Mouse (Mus musculus) embryonic facial prominence, embryonic 13.5 days (tissue): ENCODE data around the gene Spink4. TPM values are rescaled to one million over a fixed set of nuclear protein-coding genes. Genes with fewer than 3 reads are reported as not detected.

Source experiments
- ATAC-seq: fragments of 200-750 bp; cut with Nextera tagmentation; 2 replicates; pipeline ENCODE4 v1.8.0; 2017; ENCODE audit warnings: low read depth; ENCODE audit not compliant: insufficient number of reproducible peaks, insufficient read depth, low FRiP score, low TSS enrichment
- H3K27ac ChIP-seq: fragments of 300-500 bp; sonication (generic); 2 replicates; pipeline ENCODE4 v1.5.1; 2015; ENCODE audit warnings: moderate library complexity, mild to moderate bottlenecking, inconsistent platforms
- H3K27me3 ChIP-seq: fragments of 300-500 bp; sonication (generic); 2 replicates; pipeline ENCODE4 v1.6.1; 2015; ENCODE audit warnings: mild to moderate bottlenecking, inconsistent platforms
- H3K36me3 ChIP-seq: fragments of 300-500 bp; sonication (generic); 2 replicates; pipeline ENCODE4 v1.6.1; 2015; ENCODE audit warnings: mild to moderate bottlenecking, inconsistent platforms
- H3K4me1 ChIP-seq: fragments of 300-500 bp; sonication (generic); 2 replicates; pipeline ENCODE4 v1.6.1; 2015; ENCODE audit warnings: inconsistent platforms
- H3K4me2 ChIP-seq: fragments of 300-500 bp; sonication (generic); 2 replicates; pipeline ENCODE4 v1.6.1; 2015; ENCODE audit warnings: moderate library complexity, mild to moderate bottlenecking, inconsistent platforms
- H3K4me3 ChIP-seq: fragments of 300-500 bp; sonication (generic); 2 replicates; pipeline ENCODE4 v1.5.1; 2015; ENCODE audit warnings: mild to moderate bottlenecking, inconsistent platforms
- H3K9ac ChIP-seq: fragments of 300-500 bp; sonication (generic); 2 replicates; pipeline ENCODE4 v1.6.1; 2015; ENCODE audit warnings: mild to moderate bottlenecking, inconsistent platforms
- H3K9me3 ChIP-seq: fragments of 300-500 bp; sonication (generic); 2 replicates; pipeline ENCODE4 v1.6.1; 2016; ENCODE audit warnings: inconsistent platforms
- WGBS: fragments of 180-500 bp; shearing (Covaris S2); methylation state at CpG from one replicate; pipeline ENCODE4 v1.1.7; 2015; ENCODE audit warnings: mixed read lengths; 5-methylcytosine and 5-hydroxymethylcytosine counted together
- polyA plus RNA-seq: library from polyadenylated mRNA; unstranded; fragments of >200 nt; fragmentation: Nextera tagmentation; extraction: Ambion mirVana; gene quantifications from 2 replicates; pipeline ENCODE4 v1.2.1, GENCODE M21; 2015

Spink4 gene
- polyA plus RNA-seq = not detected in 2 replicates

- H3K9me3 ChIP-seq = no peaks in the 10 kb centered on the region
- WGBS = 56% methylated on average over 3 of the region's 3 CpGs
- H3K4me3 ChIP-seq = no peak within 1 kb of the TSS
- no peaks in the 10 kb centered on the region for H3K27me3 ChIP-seq
- H3K36me3 ChIP-seq = no peaks in the 10 kb centered on the region
- no peaks in the 10 kb centered on the region for H3K4me1 ChIP-seq
- H3K27ac ChIP-seq = no peak within 1 kb of the TSS
- no peak within 1 kb of the TSS for H3K4me2 ChIP-seq
- no peak within 1 kb of the TSS for H3K9ac ChIP-seq
- ATAC-seq = no peak
These were observed at the start of gene Spink4 for GRCm38 (mm10) chr4:40919785-40920184. TSS of gene Spink4 (plus strand) at chr4:40920052.

GRCm38 (mm10) chr4:40870206-40870605, 49.6 kb upstream of the Spink4 start:
- Histone ChIP-seq H3K27ac (no peak overlapping the region), H3K36me3 (no peaks in the 10 kb centered on the region), H3K4me2 (no peak overlapping the region), H3K27me3 (no peaks in the 10 kb centered on the region), H3K4me3 (no peak overlapping the region), H3K9ac (no peak overlapping the region), H3K4me1 (peaks cover 23% of the 10 kb centered on the region), H3K9me3 (no peaks in the 10 kb centered on the region)
- WGBS = 86% methylated on average over 4 of the region's 4 CpGs
- ATAC-seq = no peak

DNA sequence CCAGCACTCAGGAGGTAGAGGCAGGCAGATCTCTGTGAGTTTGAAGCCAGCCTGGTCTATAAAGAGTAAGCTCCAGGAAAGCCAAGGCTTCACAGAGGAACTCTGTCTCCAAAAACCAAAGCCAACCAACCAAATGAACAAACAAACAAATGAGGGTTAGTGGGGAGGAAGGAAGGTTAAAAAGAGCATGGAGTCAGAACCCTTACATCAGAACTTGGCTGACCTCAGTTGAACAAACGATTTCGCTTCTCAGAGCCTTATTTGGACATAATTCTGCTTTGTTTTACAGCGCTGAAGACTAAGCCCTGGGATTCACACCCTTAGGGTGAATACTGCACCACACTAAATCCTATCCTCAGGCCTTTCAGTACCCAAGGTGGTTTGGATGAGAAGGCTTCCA, 47.7 kb upstream of the Spink4 start:
- H3K4me3 ChIP-seq = no peak overlapping the region
- no peak overlapping the region for H3K27ac ChIP-seq
- H3K4me2 ChIP-seq = no peak overlapping the region
- no peak overlapping the region for H3K9ac ChIP-seq
- H3K4me1 ChIP-seq = peaks cover 38% of the 10 kb centered on the region
- no peaks in the 10 kb centered on the region for H3K27me3 ChIP-seq
- 83% methylated on average over 3 of the region's 3 CpGs for WGBS
- H3K36me3 ChIP-seq = no peaks in the 10 kb centered on the region
- H3K9me3 ChIP-seq = no peaks in the 10 kb centered on the region
- no peak for ATAC-seq

DNA sequence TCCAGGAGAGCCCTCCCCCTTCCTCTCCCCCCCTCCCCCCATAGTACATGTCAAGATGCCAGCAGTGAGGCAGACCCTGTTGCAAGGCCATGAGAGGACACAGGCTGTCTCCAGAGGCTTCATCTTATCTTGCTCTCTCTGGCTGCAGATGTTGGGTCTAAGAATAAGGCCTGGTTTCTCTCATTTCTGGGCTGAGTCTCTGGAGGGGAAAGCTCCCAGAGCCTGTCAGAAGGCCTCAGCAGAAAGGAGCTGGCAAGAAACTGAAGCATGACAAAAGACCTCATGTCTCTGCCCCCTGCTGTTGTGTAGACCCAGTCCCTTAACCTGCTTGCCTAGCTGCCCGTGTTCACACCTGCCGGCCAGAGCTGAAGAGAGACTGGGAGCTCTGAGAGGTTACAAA, 46.5 kb upstream of the Spink4 start:
- Histone ChIP-seq H3K4me2 (no peak overlapping the region), H3K9me3 (no peaks in the 10 kb centered on the region), H3K9ac (peak overlapping the region; percentile 12; the same call in 1 of the 2 replicates), H3K27ac (peak overlapping the region; percentile 86), H3K4me1 (peaks cover 48% of the 10 kb centered on the region), H3K4me3 (no peak overlapping the region), H3K36me3 (no peaks in the 10 kb centered on the region), H3K27me3 (no peaks in the 10 kb centered on the region)
- no peak for ATAC-seq
- WGBS = 73% methylated on average over 2 of the region's 2 CpGs

- Histone ChIP-seq H3K4me1 (peaks cover 48% of the 10 kb centered on the region), H3K27me3 (no peaks in the 10 kb centered on the region), H3K9me3 (no peaks in the 10 kb centered on the region), H3K4me3 (no peak overlapping the region), H3K36me3 (no peaks in the 10 kb centered on the region), H3K27ac (peak overlapping the region; percentile 86), H3K4me2 (no peak overlapping the region), H3K9ac (no peak overlapping the region)
- 31% methylated on average over 6 of the region's 6 CpGs for WGBS
- no peak; the same call in 1 of the 2 replicates for ATAC-seq
These were observed 45.7 kb upstream of the Spink4 start for GRCm38 (mm10) chr4:40874151-40874600.

DNA sequence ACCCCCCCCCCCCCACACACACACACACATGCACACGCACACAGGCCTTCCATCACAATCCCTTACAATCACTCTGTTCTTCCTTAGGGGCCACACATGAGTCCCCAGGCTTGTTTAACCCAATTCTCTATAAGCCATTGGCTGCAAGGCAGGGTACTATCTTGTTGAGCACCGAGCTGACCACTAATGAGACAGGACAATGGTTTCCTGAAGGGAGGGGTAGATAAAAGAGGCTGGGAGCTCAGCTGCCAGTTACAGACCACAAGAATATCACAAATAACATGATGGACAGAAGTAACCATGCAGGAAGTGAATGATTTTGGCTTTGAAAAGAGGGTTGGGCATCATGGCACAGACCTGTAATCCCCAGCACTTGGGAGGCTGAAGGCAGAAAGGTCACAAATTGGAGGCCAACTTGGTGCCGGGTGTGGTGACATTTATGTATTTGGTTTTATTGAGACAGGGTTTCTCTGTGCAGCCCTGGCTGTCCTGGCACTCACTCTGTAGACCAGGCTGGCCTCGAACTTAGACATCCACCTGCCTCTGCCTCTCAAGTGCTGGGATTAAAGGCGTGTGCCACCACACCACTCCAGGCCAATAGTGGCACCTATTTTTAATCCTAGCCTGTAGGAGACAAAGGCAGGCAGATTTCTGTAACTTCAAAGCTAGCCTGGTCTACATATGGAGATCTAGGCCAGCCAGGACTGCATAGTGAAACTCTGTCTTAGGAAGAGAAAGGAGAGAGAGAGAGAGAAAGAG, 44.9 kb upstream of the Spink4 start:
- 75% methylated on average over 5 of the region's 5 CpGs for WGBS
- Histone ChIP-seq H3K9me3 (no peaks in the 10 kb centered on the region), H3K27ac (peak overlapping the region; percentile 86; the same call in 1 of the 2 replicates), H3K4me2 (no peak overlapping the region), H3K27me3 (no peaks in the 10 kb centered on the region), H3K4me1 (peaks cover 48% of the 10 kb centered on the region), H3K9ac (no peak overlapping the region), H3K4me3 (no peak overlapping the region), H3K36me3 (no peaks in the 10 kb centered on the region)
- ATAC-seq = no peak

DNA sequence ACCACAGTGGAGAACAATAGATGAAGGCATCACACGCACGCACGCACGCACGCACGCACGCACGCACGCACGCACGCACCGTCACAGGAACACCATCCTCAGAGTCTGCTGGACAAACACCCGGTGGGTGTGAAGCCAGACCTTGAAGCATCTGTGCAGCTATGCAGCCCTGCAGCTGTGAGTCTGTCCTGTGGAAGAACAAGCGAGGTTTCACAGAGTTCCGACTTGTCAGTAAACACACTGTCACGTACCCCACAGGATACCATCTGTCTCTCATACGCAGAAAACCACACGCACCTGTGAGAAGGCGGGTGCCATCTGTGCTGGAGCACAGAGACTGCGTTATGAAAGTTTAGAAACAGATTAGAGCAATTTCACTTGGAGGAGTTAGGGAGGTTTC, 44.0 kb upstream of the Spink4 start:
- no peaks in the 10 kb centered on the region for H3K27me3 ChIP-seq
- H3K9me3 ChIP-seq = no peaks in the 10 kb centered on the region
- H3K4me3 ChIP-seq = no peak overlapping the region
- H3K4me1 ChIP-seq = peaks cover 48% of the 10 kb centered on the region
- no peak overlapping the region for H3K4me2 ChIP-seq
- no peaks in the 10 kb centered on the region for H3K36me3 ChIP-seq
- H3K9ac ChIP-seq = no peak overlapping the region
- no peak overlapping the region; the same call in 1 of the 2 replicates for H3K27ac ChIP-seq
- no peak for ATAC-seq
- 80% methylated on average over 20 of the region's 20 CpGs for WGBS

DNA sequence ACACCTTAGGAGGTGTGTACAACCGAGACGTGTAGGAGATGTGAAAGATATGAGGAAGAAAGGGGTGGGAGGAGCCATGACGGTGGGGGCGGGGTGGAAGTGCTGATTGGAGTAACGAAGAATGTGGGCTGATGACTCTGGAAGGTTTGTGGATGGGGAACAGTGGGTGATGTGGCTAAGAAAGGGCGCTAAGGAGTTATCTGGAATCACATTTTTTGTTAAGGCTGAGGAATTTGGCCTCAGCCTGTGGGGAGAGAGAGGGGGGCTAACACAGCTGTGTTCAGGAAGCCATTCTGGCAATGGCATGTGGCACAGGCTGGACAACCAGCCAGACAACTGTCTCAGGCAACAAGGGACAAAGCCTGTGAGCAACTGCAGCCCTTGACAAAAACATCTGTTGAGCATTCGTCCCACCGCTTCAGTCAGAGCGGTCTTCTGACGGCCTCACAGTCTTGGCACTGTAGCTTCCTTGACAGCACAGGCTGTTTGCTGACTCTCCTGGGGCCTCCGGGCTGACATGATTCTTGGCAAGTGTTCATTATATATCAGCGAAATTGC, 43.0 kb upstream of the Spink4 start:
- peak overlapping the region; percentile 86 for H3K27ac ChIP-seq
- peak overlapping the region; percentile 16; the same call in 1 of the 2 replicates for H3K9ac ChIP-seq
- H3K27me3 ChIP-seq = no peaks in the 10 kb centered on the region
- peak overlapping the region; percentile 46 for H3K4me2 ChIP-seq
- 18% methylated on average over 12 of the region's 12 CpGs for WGBS
- peak; percentile 34 for ATAC-seq
- no peaks in the 10 kb centered on the region for H3K36me3 ChIP-seq
- H3K4me3 ChIP-seq = peak overlapping the region; percentile 12
- no peaks in the 10 kb centered on the region for H3K9me3 ChIP-seq
- peaks cover 48% of the 10 kb centered on the region for H3K4me1 ChIP-seq

GRCm38 (mm10) chr4:40877528-40877927, 42.3 kb upstream of the Spink4 start:
- Histone ChIP-seq H3K27me3 (no peaks in the 10 kb centered on the region), H3K36me3 (no peaks in the 10 kb centered on the region), H3K4me1 (peaks cover 48% of the 10 kb centered on the region), H3K27ac (peak overlapping the region; percentile 86), H3K9ac (0 out of 2 replicates have a peak overlapping the region, but pooled peaks have one; percentile 6), H3K9me3 (no peaks in the 10 kb centered on the region), H3K4me3 (0 out of 2 replicates have a peak overlapping the region, but pooled peaks have one; percentile 12), H3K4me2 (peak overlapping the region; percentile 46)
- no peak for ATAC-seq
- 71% methylated on average over 5 of the region's 5 CpGs for WGBS

GRCm38 (mm10) chr4:40883200-40883599, 36.7 kb upstream of the Spink4 start:
- no peak overlapping the region for H3K4me3 ChIP-seq
- ATAC-seq = no peak
- no peaks in the 10 kb centered on the region for H3K27me3 ChIP-seq
- no peak overlapping the region for H3K27ac ChIP-seq
- H3K4me2 ChIP-seq = no peak overlapping the region
- no peaks in the 10 kb centered on the region for H3K36me3 ChIP-seq
- 78% methylated on average over 10 of the region's 10 CpGs for whole genome bisulfite sequencing
- no peaks in the 10 kb centered on the region for H3K9me3 ChIP-seq
- no peak overlapping the region for H3K9ac ChIP-seq
- H3K4me1 ChIP-seq = no peaks in the 10 kb centered on the region

GRCm38 (mm10) chr4:40884282-40885165, 35.3 kb upstream of the Spink4 start:
- no peak for ATAC-seq
- 78% methylated on average over 12 of the region's 12 CpGs for WGBS
- no peak overlapping the region for H3K27ac ChIP-seq

More at GRCm38 (mm10) chr4:40884282-40885165, 35.3 kb upstream of the Spink4 start:
- H3K4me1 ChIP-seq = no peaks in the 10 kb centered on the region
- no peaks in the 10 kb centered on the region for H3K36me3 ChIP-seq
- H3K4me2 ChIP-seq = no peak overlapping the region
- no peak overlapping the region for H3K9ac ChIP-seq
- no peak overlapping the region for H3K4me3 ChIP-seq
- no peaks in the 10 kb centered on the region for H3K27me3 ChIP-seq
- no peaks in the 10 kb centered on the region for H3K9me3 ChIP-seq
